Mouse (Mus musculus) forelimb bud, embryonic 11.5 days (tissue): ENCODE data around the gene Otog.

Experiments
- DNase-seq: peaks from one replicate; pipeline ENCODE4 v3.0.0-alpha.2; 2012; ENCODE audit warnings: low read depth, low spot score

Otog gene

GRCm38 (mm10) chr7:46240696-46241095 lies at the start of gene Otog:
Otog (plus strand) TSS chr7:46240987.
- no peak for DNase-seq

GRCm38 (mm10) chr7:46195356-46195755 lies 45.4 kb upstream of the Otog start:
- DNase-seq = no peak

GRCm38 (mm10) chr7:46200021-46200420 lies 40.8 kb upstream of the Otog start:
- DNase-seq = no peak

GRCm38 (mm10) chr7:46201649-46202048 lies 39.1 kb upstream of the Otog start:
- peak; percentile 35 for DNase-seq

- peak; percentile 38 for DNase-seq
Measured at GRCm38 (mm10) chr7:46204046-46204471, 36.7 kb upstream of the Otog start.

GRCm38 (mm10) chr7:46204775-46205174 lies 36.0 kb upstream of the Otog start:
- no peak for DNase-seq

GRCm38 (mm10) chr7:46208131-46208530 lies 32.7 kb upstream of the Otog start:
- DNase-seq = no peak

GRCm38 (mm10) chr7:46210276-46210675 lies 30.5 kb upstream of the Otog start:
- DNase-seq = no peak

GRCm38 (mm10) chr7:46216481-46216880 lies 24.3 kb upstream of the Otog start:
- DNase-seq = no peak

- peak; percentile 23 for DNase-seq
Measured at GRCm38 (mm10) chr7:46218415-46218814, 22.4 kb upstream of the Otog start.

GRCm38 (mm10) chr7:46220591-46221129 lies 20.1 kb upstream of the Otog start:
- DNase-seq = no peak

GRCm38 (mm10) chr7:46226253-46226652 lies 14.5 kb upstream of the Otog start:
- DNase-seq = peak; percentile 58

GRCm38 (mm10) chr7:46226936-46227335 lies 13.9 kb upstream of the Otog start:
- no peak for DNase-seq

GRCm38 (mm10) chr7:46235948-46236347 lies 4.8 kb upstream of the Otog start:
- no peak for DNase-seq

- DNase-seq = no peak
Measured at GRCm38 (mm10) chr7:46236363-46236762, 4.4 kb upstream of the Otog start.

- no peak for DNase-seq
Measured at GRCm38 (mm10) chr7:46237192-46237591, 3.6 kb upstream of the Otog start.

GRCm38 (mm10) chr7:46238346-46238745 lies 2.4 kb upstream of the Otog start, which contains the start of gene Ush1c:
Ush1c (minus strand) TSS chr7:46238503.
- no peak for DNase-seq

- DNase-seq = no peak
Measured at GRCm38 (mm10) chr7:46240091-46240490, 696 bp upstream of the Otog start.

- DNase-seq = no peak
Measured at GRCm38 (mm10) chr7:46246876-46247275, 6.1 kb downstream of the Otog start.

GRCm38 (mm10) chr7:46247606-46248005 lies 6.8 kb downstream of the Otog start:
- DNase-seq = no peak

- DNase-seq = no peak
Measured at GRCm38 (mm10) chr7:46251841-46252240, 11.1 kb downstream of the Otog start.

GRCm38 (mm10) chr7:46276156-46276555 lies 35.4 kb downstream of the Otog start:
- DNase-seq = no peak

- DNase-seq = peak; percentile 80
Measured at GRCm38 (mm10) chr7:46279946-46280345, 39.2 kb downstream of the Otog start.

GRCm38 (mm10) chr7:46280896-46281295 lies 40.1 kb downstream of the Otog start:
- DNase-seq = no peak
